Mouse (Mus musculus) midbrain, embryonic 16.5 days (tissue): ENCODE results near the gene Reep6. TPM values are rescaled to one million over a fixed set of nuclear protein-coding genes. Genes with fewer than 3 reads are reported as not detected.
"Not testable (repeated sequence)": the region's sequence is repeated elsewhere in the genome, so short reads cannot be mapped to it uniquely, and the experiment has no call there.

Experiments
- ATAC-seq: fragments of 200-750 bp; cut with Nextera tagmentation; 2 replicates; pipeline ENCODE4 v1.8.0; 2017; ENCODE audit warnings: moderate TSS enrichment
- H3K27ac ChIP-seq: fragments of 300-500 bp; sonication (generic); 2 replicates; pipeline ENCODE4 v1.5.1; 2014; ENCODE audit warnings: mild to moderate bottlenecking, low read length, mixed read lengths
- H3K27me3 ChIP-seq: fragments of 300-500 bp; sonication (generic); 2 replicates; pipeline ENCODE4 v1.6.1; 2014; ENCODE audit warnings: low read depth, low read length, mixed read lengths; ENCODE audit not compliant: control insufficient read depth, insufficient read depth
- H3K36me3 ChIP-seq: fragments of 300-500 bp; sonication (generic); 2 replicates; pipeline ENCODE4 v1.6.1; 2014; ENCODE audit warnings: mild to moderate bottlenecking, low read length, moderate library complexity, mixed read lengths; ENCODE audit not compliant: control insufficient read depth, insufficient read depth
- H3K4me1 ChIP-seq: fragments of 300-500 bp; sonication (generic); 2 replicates; pipeline ENCODE4 v1.6.1; 2014; ENCODE audit warnings: mild to moderate bottlenecking, low read length, mixed read lengths; ENCODE audit not compliant: control insufficient read depth, insufficient read depth
- H3K4me2 ChIP-seq: fragments of 300-500 bp; sonication (generic); 2 replicates; pipeline ENCODE4 v1.6.1; 2014; ENCODE audit warnings: mild to moderate bottlenecking, low read length, mixed read lengths
- H3K4me3 ChIP-seq: fragments of 300-500 bp; sonication (generic); 2 replicates; pipeline ENCODE4 v1.5.1; 2014; ENCODE audit warnings: low read depth, mild to moderate bottlenecking, low read length, moderate library complexity, mixed read lengths
- H3K9ac ChIP-seq: fragments of 300-500 bp; sonication (generic); 2 replicates; pipeline ENCODE4 v1.6.1; 2014; ENCODE audit warnings: low read depth, low read length, mixed read lengths
- H3K9me3 ChIP-seq: fragments of 300-500 bp; sonication (generic); replicated peaks from 2 replicates; pipeline ENCODE4 v1.6.1; 2014; ENCODE audit warnings: mild to moderate bottlenecking, low read length, mixed read lengths; ENCODE audit not compliant: control insufficient read depth, poor library complexity, severe bottlenecking
- WGBS: fragments of 180-500 bp; shearing (Covaris S2); extraction: QIAGEN DNeasy Blood & Tissue Kit; methylation state at CpG from one replicate; pipeline ENCODE4 v1.1.7; 2014; 5-methylcytosine and 5-hydroxymethylcytosine counted together
- polyA plus RNA-seq: library from polyadenylated mRNA; unstranded; fragments of >200 nt; fragmentation: Nextera tagmentation; extraction: Ambion mirVana; gene quantifications from 2 replicates; pipeline ENCODE4 v1.2.1, GENCODE M21; 2015

Gene Reep6
- polyA plus RNA-seq, 1 experiment from 2014 or later: 8.6 TPM

DNA sequence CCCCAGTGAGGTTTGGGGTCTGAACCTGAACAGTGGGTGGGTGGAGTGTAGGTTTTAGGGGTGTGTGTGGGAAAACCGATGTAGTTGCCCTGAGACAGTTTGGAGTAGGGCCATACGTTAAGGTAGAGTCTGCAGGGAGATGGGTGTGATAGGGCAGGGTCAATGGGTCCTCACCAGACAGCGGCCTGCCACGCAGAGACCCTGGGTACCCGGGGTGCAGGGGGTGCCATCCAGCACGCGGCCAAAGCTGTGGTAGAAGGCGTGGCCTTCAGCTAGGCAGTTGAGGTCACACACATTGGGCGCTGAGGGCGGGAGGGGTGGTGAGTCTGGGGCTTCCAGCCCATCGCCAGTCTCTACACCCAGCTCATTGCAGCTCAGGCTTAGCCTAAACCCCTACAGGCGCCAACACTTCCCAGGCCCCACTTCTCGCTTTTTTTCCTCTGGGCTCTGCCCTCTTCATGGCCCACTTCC is 13.7 kb downstream of the Reep6 start:
- peak overlapping the region; percentile 59 for H3K4me2 ChIP-seq
- H3K9me3 ChIP-seq: no peaks in the 10 kb centered on the region
- peaks cover 73% of the 10 kb centered on the region for H3K27me3 ChIP-seq
- WGBS: 28% methylated on average over 13 of the region's 13 CpGs
- H3K4me1 ChIP-seq: peaks cover 12% of the 10 kb centered on the region
- H3K27ac ChIP-seq: no peak overlapping the region
- H3K36me3 ChIP-seq: no peaks in the 10 kb centered on the region
- H3K4me3 ChIP-seq: peak overlapping the region; percentile 34
- peak; percentile 4; the same call in 1 of the 2 replicates for ATAC-seq
- H3K9ac ChIP-seq: 0 out of 2 replicates have a peak overlapping the region, but pooled peaks have one; percentile 3

DNA sequence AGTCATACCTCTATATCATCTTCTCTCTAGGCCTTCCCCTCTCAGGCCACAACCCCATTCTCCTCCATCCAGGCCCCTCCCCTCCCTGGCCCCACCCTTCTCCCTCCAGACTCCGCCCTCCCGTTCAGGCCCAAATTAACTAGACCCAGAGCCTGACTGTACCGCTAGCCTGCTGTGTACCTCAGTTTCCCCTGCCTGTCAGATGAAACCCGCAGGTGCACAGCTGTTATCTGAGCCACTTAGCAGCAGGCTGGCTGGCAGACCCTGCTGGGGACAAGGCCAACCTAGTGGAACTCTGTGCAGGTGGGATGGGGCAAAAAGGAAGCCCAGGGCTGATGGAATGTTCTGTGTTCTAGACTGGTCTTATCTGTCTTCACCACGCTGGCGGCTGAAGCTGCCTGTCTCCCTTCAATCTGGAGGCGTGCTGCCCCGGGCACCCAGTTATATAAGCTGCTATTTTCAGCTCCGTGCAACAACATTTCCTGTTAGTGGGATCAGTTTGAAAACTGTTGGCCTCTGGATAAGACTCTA is 14.4 kb downstream of the Reep6 start:
- no peak for ATAC-seq
- H3K9me3 ChIP-seq: no peaks in the 10 kb centered on the region
- WGBS: 44% methylated on average over 9 of the region's 9 CpGs
- H3K9ac ChIP-seq: no peak overlapping the region
- H3K4me3 ChIP-seq: no peak overlapping the region
- no peak overlapping the region for H3K4me2 ChIP-seq
- peaks cover 12% of the 10 kb centered on the region for H3K4me1 ChIP-seq
- no peaks in the 10 kb centered on the region for H3K36me3 ChIP-seq
- peaks cover 81% of the 10 kb centered on the region for H3K27me3 ChIP-seq
- H3K27ac ChIP-seq: no peak overlapping the region

DNA sequence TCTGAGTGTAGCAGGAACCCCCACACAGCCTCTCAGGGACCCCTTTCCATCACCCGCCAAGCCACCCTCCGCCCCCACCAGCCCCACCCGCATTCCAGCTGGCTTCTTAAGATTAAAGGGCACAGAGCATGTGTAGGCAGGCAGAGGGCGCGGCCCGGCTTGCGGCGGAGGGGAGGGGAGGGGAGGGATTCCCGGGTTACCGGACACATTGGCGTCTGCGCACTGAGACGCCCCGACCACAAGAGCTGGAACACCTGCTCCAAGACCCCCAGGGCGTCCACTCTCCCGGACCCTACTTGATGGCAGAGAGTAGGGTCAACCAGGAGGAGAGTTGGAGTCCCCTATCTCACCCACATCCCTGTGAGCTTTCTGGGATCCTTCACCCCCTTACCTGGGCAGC is 15.4 kb downstream of the Reep6 start:
- Histone ChIP-seq H3K9ac (no peak overlapping the region), H3K9me3 (no peaks in the 10 kb centered on the region), H3K27me3 (peaks cover 89% of the 10 kb centered on the region), H3K4me2 (no peak overlapping the region), H3K4me1 (peaks cover 12% of the 10 kb centered on the region), H3K27ac (no peak overlapping the region), H3K4me3 (no peak overlapping the region), H3K36me3 (no peaks in the 10 kb centered on the region)
- whole genome bisulfite sequencing: under 1% methylated on average over 16 of the region's 16 CpGs
- ATAC-seq: no peak

DNA sequence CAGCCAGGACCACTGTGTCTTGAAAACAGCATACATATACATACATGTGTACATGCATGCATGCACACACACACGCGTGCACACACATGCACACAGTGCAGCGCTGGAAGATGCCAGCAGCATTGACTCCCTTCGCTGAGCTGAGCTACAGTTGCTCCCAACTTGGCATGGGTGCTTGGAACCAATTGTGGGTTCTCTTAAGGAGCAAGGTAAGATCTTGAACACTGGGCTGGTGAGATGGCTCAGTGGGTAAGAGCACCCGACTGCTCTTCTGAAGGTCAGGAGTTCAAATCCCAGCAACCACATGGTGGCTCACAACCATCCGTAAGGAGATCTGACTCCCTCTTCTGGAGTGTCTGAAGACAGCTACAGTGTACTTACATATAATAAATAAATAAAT is 16.2 kb downstream of the Reep6 start:
- not testable (repeated sequence) for H3K27ac ChIP-seq, H3K9me3 ChIP-seq, H3K36me3 ChIP-seq, H3K4me3 ChIP-seq, H3K9ac ChIP-seq, H3K4me2 ChIP-seq, ATAC-seq
- Histone ChIP-seq H3K4me1 (peaks cover 12% of the 10 kb centered on the region), H3K27me3 (peaks cover 89% of the 10 kb centered on the region)
- 75% methylated on average over 5 of the region's 6 CpGs for WGBS

DNA sequence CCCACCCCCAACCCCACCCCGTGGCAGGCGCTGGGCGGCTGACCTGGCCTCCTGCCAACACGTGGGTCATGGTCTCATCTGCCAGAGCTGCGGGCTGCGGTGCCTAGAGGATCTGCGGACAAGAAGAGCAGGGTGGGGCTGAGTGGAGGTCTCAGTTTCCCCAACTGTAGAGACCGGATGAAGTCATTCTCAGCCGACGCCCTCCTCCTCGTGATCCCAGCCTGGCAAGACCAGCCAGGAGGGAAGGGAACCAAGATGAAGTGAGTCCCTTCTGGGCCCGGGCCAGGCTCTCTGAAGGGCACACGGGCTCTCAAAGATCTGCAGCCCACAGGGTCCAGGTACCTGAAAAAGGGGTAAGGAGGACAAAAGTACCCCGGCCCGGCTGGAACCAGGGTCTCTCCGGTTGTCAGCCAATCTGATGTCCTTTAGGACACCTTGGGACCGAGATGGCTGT is 17.8 kb downstream of the Reep6 start:
- 13% methylated on average over 17 of the region's 17 CpGs for WGBS
- peaks cover 82% of the 10 kb centered on the region for H3K27me3 ChIP-seq
- no peak overlapping the region for H3K4me2 ChIP-seq
- peaks cover 6% of the 10 kb centered on the region for H3K4me1 ChIP-seq
- no peak overlapping the region for H3K27ac ChIP-seq
- no peaks in the 10 kb centered on the region for H3K9me3 ChIP-seq
- H3K4me3 ChIP-seq: no peak overlapping the region; the same call in 1 of the 2 replicates
- ATAC-seq: no peak
- no peaks in the 10 kb centered on the region for H3K36me3 ChIP-seq
- no peak overlapping the region for H3K9ac ChIP-seq

DNA sequence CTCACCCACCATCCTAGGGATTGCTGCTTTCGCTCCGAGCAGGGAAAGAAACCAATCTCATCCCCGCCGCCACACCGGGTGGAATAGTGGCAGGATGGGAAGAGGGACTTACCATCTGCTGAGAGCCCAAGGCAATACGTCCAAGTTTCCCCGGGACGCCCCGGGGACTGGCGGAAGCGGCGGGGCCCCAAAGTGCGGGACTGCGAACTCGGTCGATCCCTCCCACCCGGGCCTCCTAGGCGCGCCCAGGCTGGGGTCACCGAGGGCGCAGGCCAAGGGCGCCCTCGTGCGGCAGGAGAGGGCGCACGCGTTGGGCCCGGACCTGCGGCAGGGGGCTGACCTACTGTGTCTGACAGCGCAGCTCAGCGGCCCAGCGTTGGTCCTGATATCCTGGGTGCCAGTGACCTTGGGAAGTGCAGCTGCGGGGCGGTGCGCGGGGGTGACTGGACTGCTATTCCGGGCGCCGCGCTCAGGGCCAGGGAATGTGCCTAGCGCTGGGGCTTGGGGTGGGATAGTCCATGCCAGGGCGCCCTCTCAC is 18.6 kb downstream of the Reep6 start, which contains the start of gene Adamtsl5:
TSS of gene Adamtsl5 (minus strand) at position 169 of the 538 bp plus-strand sequence.
- no peak within 1 kb of the TSS for H3K27ac ChIP-seq
- no peaks in the 10 kb centered on the region for H3K9me3 ChIP-seq
- H3K4me2 ChIP-seq: peak within 1 kb of the TSS; percentile 32; the same call in 1 of the 2 replicates
- WGBS: under 1% methylated on average over 38 of the region's 42 CpGs
- H3K9ac ChIP-seq: no peak within 1 kb of the TSS
- peaks cover under 1% of the 10 kb centered on the region; the same call in 1 of the 2 replicates for H3K4me1 ChIP-seq
- no peak; the same call in 1 of the 2 replicates for ATAC-seq
- H3K4me3 ChIP-seq: no peak within 1 kb of the TSS; the same call in 1 of the 2 replicates
- H3K27me3 ChIP-seq: peaks cover 81% of the 10 kb centered on the region
- no peaks in the 10 kb centered on the region for H3K36me3 ChIP-seq

DNA sequence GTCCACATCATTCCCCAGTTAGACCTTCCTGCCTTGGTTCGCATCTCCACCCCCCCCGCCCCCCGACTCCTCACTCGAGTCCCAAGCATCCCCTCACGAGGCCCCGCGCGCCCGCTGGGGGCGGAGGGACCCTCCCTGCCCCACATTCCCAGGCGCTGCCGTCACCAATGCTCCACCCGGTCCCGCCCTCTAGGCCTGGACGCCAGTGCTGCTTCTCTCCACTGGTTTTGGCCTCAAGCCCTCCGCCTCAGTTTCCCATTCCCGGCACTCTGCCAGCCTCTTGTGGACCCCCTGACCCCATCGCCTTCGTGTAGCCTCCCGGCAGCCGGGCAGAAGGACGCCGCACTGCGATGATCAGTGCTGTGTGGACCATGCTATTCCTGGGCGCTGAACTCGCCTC is 19.2 kb downstream of the Reep6 start:
- Histone ChIP-seq H3K9me3 (no peaks in the 10 kb centered on the region), H3K4me3 (no peak overlapping the region), H3K4me1 (no peaks in the 10 kb centered on the region), H3K9ac (no peak overlapping the region), H3K4me2 (no peak overlapping the region), H3K27ac (no peak overlapping the region), H3K27me3 (peaks cover 78% of the 10 kb centered on the region), H3K36me3 (no peaks in the 10 kb centered on the region)
- ATAC-seq: no peak
- 9% methylated on average over 25 of the region's 26 CpGs for WGBS

DNA sequence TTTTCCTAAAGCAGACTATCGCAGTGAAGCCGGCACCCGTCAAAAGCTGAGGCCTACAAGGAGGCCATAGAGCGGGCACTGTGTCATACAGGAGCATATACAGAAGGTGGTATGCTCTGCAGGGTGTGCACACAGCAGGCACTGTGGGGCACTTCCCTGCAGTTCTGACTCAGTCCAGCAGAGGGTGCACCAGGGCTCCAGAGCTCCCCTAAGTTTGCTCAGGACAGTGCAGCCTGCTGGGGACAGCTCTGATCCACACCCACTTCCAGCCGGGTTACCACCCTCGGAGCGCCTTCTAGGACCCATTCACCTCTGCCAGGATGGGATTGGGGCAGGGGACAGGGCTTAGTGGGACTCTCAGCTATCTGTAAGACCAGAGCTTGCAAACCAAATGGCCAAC is 20.5 kb downstream of the Reep6 start:
- Histone ChIP-seq H3K27me3 (peaks cover 76% of the 10 kb centered on the region), H3K4me2 (no peak overlapping the region), H3K4me1 (no peaks in the 10 kb centered on the region), H3K9me3 (no peaks in the 10 kb centered on the region), H3K36me3 (no peaks in the 10 kb centered on the region), H3K9ac (no peak overlapping the region), H3K27ac (no peak overlapping the region), H3K4me3 (no peak overlapping the region)
- WGBS: 3% methylated on average over 7 of the region's 7 CpGs
- peak; percentile 69 for ATAC-seq

DNA sequence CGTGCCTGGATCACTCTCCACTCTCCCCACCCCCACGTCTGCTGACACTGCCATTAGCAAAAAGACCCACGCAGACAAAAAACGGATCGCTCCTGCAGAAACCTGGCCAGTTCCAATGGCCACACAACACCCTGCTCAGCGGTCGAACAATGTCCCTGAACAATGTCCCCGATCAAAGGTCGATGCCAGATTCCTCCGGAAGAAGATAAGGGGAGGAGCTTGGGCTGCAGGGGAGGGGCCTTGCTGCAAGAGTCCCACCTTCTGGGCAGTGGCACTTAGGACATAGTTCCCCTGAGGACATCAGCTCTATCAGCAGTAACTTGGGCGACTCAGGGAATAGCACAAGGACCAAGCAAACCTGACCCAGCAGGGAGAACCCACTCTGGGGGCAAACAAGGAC is 22.1 kb downstream of the Reep6 start:
- H3K4me2 ChIP-seq: no peak overlapping the region

More for the DNA sequence above, 22.1 kb downstream of the Reep6 start:
- Histone ChIP-seq H3K27ac (no peak overlapping the region), H3K9ac (no peak overlapping the region), H3K4me3 (no peak overlapping the region), H3K4me1 (peaks cover 11% of the 10 kb centered on the region), H3K9me3 (no peaks in the 10 kb centered on the region), H3K27me3 (peaks cover 82% of the 10 kb centered on the region), H3K36me3 (no peaks in the 10 kb centered on the region)
- no peak for ATAC-seq
- WGBS: 19% methylated on average over 11 of the region's 11 CpGs
